Mouse (Mus musculus) T-helper 2 cell (primary cell): ENCODE measurements at regions not wholly inside any gene's neighbourhood (a gene's known extent, or its start where the extent isn't known, plus 50 kb on each side); places are given as distances from the start of the nearest gene placed in this dataset.

Experiments used
- in situ Hi-C: fragments of 300-600 bp; cut with MboI, MseI; formaldehyde crosslinking; loops from one replicate; pipeline ENCODE4 v1.15.1; 2025; ENCODE audit warnings: high pct_unique_total_duplicates

- in situ Hi-C loops: no loop called here
Observed at GRCm38 (mm10) chr8:11097813-11098212, 89.6 kb upstream of the Irs2 start.

GRCm38 (mm10) chr8:11094516-11094915, 86.3 kb upstream of the Irs2 start:
- in situ Hi-C loops: no loop called here

GRCm38 (mm10) chr8:11092348-11092747, 84.1 kb upstream of the Irs2 start:
- in situ Hi-C loops: no loop called here

GRCm38 (mm10) chr8:11091675-11092345, 83.6 kb upstream of the Irs2 start:
- in situ Hi-C loops: no loop called here

- in situ Hi-C loops: no loop called here
Observed at GRCm38 (mm10) chr8:11088946-11089665, 80.8 kb upstream of the Irs2 start.

GRCm38 (mm10) chr8:11085244-11085643, 77.0 kb upstream of the Irs2 start:
- in situ Hi-C loops: no loop called here

GRCm38 (mm10) chr8:11084051-11084533, 75.8 kb upstream of the Irs2 start:
- in situ Hi-C loops: no loop called here

GRCm38 (mm10) chr8:11080813-11081212, 72.6 kb upstream of the Irs2 start:
- in situ Hi-C loops: no loop called here

GRCm38 (mm10) chr8:11079805-11080204, 71.5 kb upstream of the Irs2 start:
- in situ Hi-C loops: no loop called here

GRCm38 (mm10) chr8:11077138-11077537, 68.9 kb upstream of the Irs2 start:
- in situ Hi-C loops: no loop called here

GRCm38 (mm10) chr8:11071162-11071561, 62.9 kb upstream of the Irs2 start:
- in situ Hi-C loops: loop anchor here (25.0 kb wide), 1 partner anchor 634 kb away; no protein-coding TSS in a partner anchor

- in situ Hi-C loops: loop anchor here (25.0 kb wide), 1 partner anchor 630 kb away; no protein-coding TSS in a partner anchor
Observed at GRCm38 (mm10) chr8:11067450-11067849, 59.2 kb upstream of the Irs2 start.

GRCm38 (mm10) chr8:11065990-11066389, 57.7 kb upstream of the Irs2 start:
- in situ Hi-C loops: loop anchor here (25.0 kb wide), 1 partner anchor 629 kb away; no protein-coding TSS in a partner anchor

- in situ Hi-C loops: loop anchor here (25.0 kb wide), 1 partner anchor 628 kb away; no protein-coding TSS in a partner anchor
Observed at GRCm38 (mm10) chr8:11065303-11065702, 57.0 kb upstream of the Irs2 start.

- in situ Hi-C loops: loop anchor here (25.0 kb wide), 1 partner anchor 626 kb away; no protein-coding TSS in a partner anchor
Observed at GRCm38 (mm10) chr8:11063058-11063457, 54.8 kb upstream of the Irs2 start.

GRCm38 (mm10) chr8:11062348-11062946, 54.2 kb upstream of the Irs2 start:
- in situ Hi-C loops: loop anchor here (25.0 kb wide), 1 partner anchor 625 kb away; no protein-coding TSS in a partner anchor

GRCm38 (mm10) chr8:11061711-11062110, 53.5 kb upstream of the Irs2 start:
- in situ Hi-C loops: loop anchor here (25.0 kb wide), 1 partner anchor 624 kb away; no protein-coding TSS in a partner anchor

- in situ Hi-C loops: loop anchor here (25.0 kb wide), 1 partner anchor 623 kb away; no protein-coding TSS in a partner anchor
Observed at GRCm38 (mm10) chr8:11060604-11061003, 52.3 kb upstream of the Irs2 start.

- in situ Hi-C loops: loop anchor here (25.0 kb wide), 1 partner anchor 621 kb away; no protein-coding TSS in a partner anchor
Observed at GRCm38 (mm10) chr8:11058392-11058791, 50.1 kb upstream of the Irs2 start.
